Mouse (Mus musculus) E14TG2a.4 (cell line): Measurements from ENCODE around the gene Cdc27.
"Not testable (repeated sequence)": the region's sequence is repeated elsewhere in the genome, so short reads cannot be mapped to it uniquely, and the experiment has no call there.

ENCODE experiments used
- CTCF ChIP-seq: conservative IDR thresholded peaks from 2 replicates; pipeline ENCODE4 v1.5.1; 2014; ENCODE audit warnings: low read length
- POU5F1 ChIP-seq: IDR thresholded peaks from 2 replicates; pipeline ENCODE4 v1.6.1; 2014; ENCODE audit warnings: low read length, borderline replicate concordance

DNA sequence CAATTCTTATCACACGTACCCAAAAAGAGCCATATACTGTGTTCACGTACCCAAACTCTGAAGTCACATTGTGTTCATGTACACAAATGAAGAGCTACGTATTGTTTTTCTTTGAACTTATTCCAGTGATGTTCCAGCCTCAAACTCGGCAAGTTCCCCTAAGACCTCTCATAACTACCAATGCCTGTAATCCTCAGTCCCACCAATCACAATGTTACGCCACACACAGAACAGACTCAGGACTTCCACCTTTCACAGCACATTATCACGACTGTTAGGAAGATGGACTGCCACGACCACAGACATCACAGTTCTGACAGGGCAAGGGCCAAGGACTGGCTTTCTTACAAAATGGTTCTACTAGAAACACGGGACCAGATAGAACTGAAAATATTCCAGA is 20.1 kb upstream of the Cdc27 start:
- not testable (repeated sequence) for TF ChIP-seq CTCF, POU5F1
